Mouse (Mus musculus) hindbrain, embryonic 11.5 days (tissue): ENCODE data around the gene Fuom. TPM values are rescaled to one million over a fixed set of nuclear protein-coding genes. Genes with fewer than 3 reads are reported as not detected.
A peak's percentile ranks its signal among the peaks of the same experiment; 100 is the strongest.
"Not testable (repeated sequence)": the region's sequence is repeated elsewhere in the genome, so short reads cannot be mapped to it uniquely, and the experiment has no call there.

ENCODE experiments used
- ATAC-seq: fragments of 200-750 bp; cut with Nextera tagmentation; 2 replicates; pipeline ENCODE4 v1.8.0; 2017; ENCODE audit warnings: mild to moderate bottlenecking, moderate TSS enrichment, moderate library complexity; ENCODE audit not compliant: low FRiP score
- DNase-seq: peaks from one replicate; pipeline ENCODE4 v3.0.0-alpha.2; 2015; ENCODE audit warnings: low spot score
- H3K27ac ChIP-seq: fragments of 300-500 bp; sonication (generic); 2 replicates; pipeline ENCODE4 v1.5.1; 2014; ENCODE audit warnings: mild to moderate bottlenecking, low read depth, low read length
- H3K27me3 ChIP-seq: fragments of 300-500 bp; sonication (generic); 2 replicates; pipeline ENCODE4 v1.6.1; 2014; ENCODE audit warnings: mild to moderate bottlenecking, low read length, moderate library complexity, mixed read lengths; ENCODE audit not compliant: control insufficient read depth, insufficient read depth
- H3K36me3 ChIP-seq: fragments of 300-500 bp; sonication (generic); 2 replicates; pipeline ENCODE4 v1.6.1; 2014; ENCODE audit warnings: mild to moderate bottlenecking, low read length, moderate library complexity, mixed read lengths; ENCODE audit not compliant: control insufficient read depth, insufficient read depth
- H3K4me1 ChIP-seq: fragments of 300-500 bp; sonication (generic); replicated peaks from 2 replicates; pipeline ENCODE4 v1.6.1; 2014; ENCODE audit warnings: low read length, mixed read lengths; ENCODE audit not compliant: control insufficient read depth, insufficient read depth
- H3K4me2 ChIP-seq: fragments of 300-500 bp; sonication (generic); replicated peaks from 2 replicates; pipeline ENCODE4 v1.6.1; 2014; ENCODE audit warnings: mild to moderate bottlenecking, low read depth, low read length
- H3K4me3 ChIP-seq: fragments of 300-500 bp; sonication (generic); 2 replicates; pipeline ENCODE4 v1.5.1; 2014; ENCODE audit warnings: low read depth, low read length
- H3K9ac ChIP-seq: fragments of 300-500 bp; sonication (generic); 2 replicates; pipeline ENCODE4 v1.6.1; 2014; ENCODE audit warnings: low read depth, low read length
- H3K9me3 ChIP-seq: fragments of 300-500 bp; sonication (generic); 2 replicates; pipeline ENCODE4 v1.6.1; 2016; ENCODE audit warnings: low read length; ENCODE audit not compliant: control insufficient read depth
- WGBS: fragments of 180-500 bp; shearing (Covaris S2); extraction: QIAGEN DNeasy Blood & Tissue Kit; methylation state at CpG from one replicate; pipeline ENCODE4 v1.1.7; 2014; 5-methylcytosine and 5-hydroxymethylcytosine counted together
- polyA plus RNA-seq: library from polyadenylated mRNA; unstranded; fragments of >200 nt; fragmentation: Nextera tagmentation; extraction: Ambion mirVana; gene quantifications from 2 replicates; pipeline ENCODE4 v1.2.1, GENCODE M21; 2014

Fuom gene
- 17.7 and 18.4 TPM in 2 replicates for polyA plus RNA-seq

GRCm38 (mm10) chr7:140101993-140102860, at the start of gene Fuom:
TSS of gene Fuom (minus strand) at chr7:140102441.
- peak; percentile 91 for ATAC-seq
- peak within 1 kb of the TSS; percentile 83 for H3K4me2 ChIP-seq
- no peak within 1 kb of the TSS for H3K27ac ChIP-seq
- peaks cover 3% of the 10 kb centered on the region; the same call in 1 of the 2 replicates for H3K36me3 ChIP-seq
- peak within 1 kb of the TSS; percentile 30 for H3K4me3 ChIP-seq
- no peaks in the 10 kb centered on the region for H3K9me3 ChIP-seq
- H3K27me3 ChIP-seq, result no peaks in the 10 kb centered on the region
- no peaks in the 10 kb centered on the region for H3K4me1 ChIP-seq
- H3K9ac ChIP-seq, result peak within 1 kb of the TSS; percentile 59
- peak; percentile 78 for DNase-seq
- 3% methylated on average over 30 of the region's 30 CpGs for WGBS

GRCm38 (mm10) chr7:140144550-140144949, 42.3 kb upstream of the Fuom start:
- ATAC-seq (no peak), DNase-seq (no peak)
- no peak overlapping the region for H3K9ac ChIP-seq
- WGBS, result 81% methylated on average over 4 of the region's 4 CpGs
- H3K4me2 ChIP-seq, result no peak overlapping the region
- H3K27me3 ChIP-seq, result no peaks in the 10 kb centered on the region
- no peaks in the 10 kb centered on the region for H3K9me3 ChIP-seq
- no peaks in the 10 kb centered on the region for H3K36me3 ChIP-seq
- H3K4me1 ChIP-seq, result no peaks in the 10 kb centered on the region
- no peak overlapping the region for H3K4me3 ChIP-seq
- no peak overlapping the region for H3K27ac ChIP-seq

DNA sequence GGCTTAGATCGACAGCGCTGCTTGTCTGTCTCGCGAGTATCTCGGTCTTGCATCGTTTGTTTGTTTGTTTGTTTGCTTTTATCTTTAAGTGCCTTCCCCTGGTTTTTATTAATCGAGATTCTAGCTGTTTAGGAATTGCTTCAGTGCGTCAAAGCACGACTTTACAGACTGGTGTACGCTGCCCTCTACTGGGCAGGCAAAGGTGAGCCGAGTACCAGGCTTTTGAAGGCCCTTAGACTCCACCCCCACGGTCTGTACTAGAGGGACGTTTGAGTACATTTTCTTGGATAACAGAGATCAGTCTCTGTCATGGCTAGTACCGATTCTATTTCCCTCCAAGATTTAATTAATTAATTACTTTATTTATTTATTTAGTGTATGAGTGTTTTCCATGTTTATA, 39.1 kb upstream of the Fuom start:
- Histone ChIP-seq H3K4me3 (no peak overlapping the region), H3K27ac (no peak overlapping the region), H3K4me1 (no peaks in the 10 kb centered on the region), H3K9ac (no peak overlapping the region), H3K9me3 (no peaks in the 10 kb centered on the region), H3K27me3 (no peaks in the 10 kb centered on the region), H3K4me2 (no peak overlapping the region), H3K36me3 (no peaks in the 10 kb centered on the region)
- no peak; the same call in 1 of the 2 replicates for ATAC-seq
- peak; percentile 79 for DNase-seq
- WGBS, result 10% methylated on average over 14 of the region's 14 CpGs

- Histone ChIP-seq H3K4me3 (peak overlapping the region; percentile 78), H3K4me1 (no peaks in the 10 kb centered on the region), H3K4me2 (peak overlapping the region; percentile 88), H3K27me3 (no peaks in the 10 kb centered on the region), H3K27ac (0 out of 2 replicates have a peak overlapping the region, but pooled peaks have one; percentile 30), H3K9me3 (no peaks in the 10 kb centered on the region), H3K9ac (peak overlapping the region; percentile 85), H3K36me3 (no peaks in the 10 kb centered on the region)
- DNase-seq (no peak), ATAC-seq (no peak)
- 2% methylated on average over 8 of the region's 8 CpGs for WGBS
These were observed 35.7 kb upstream of the Fuom start for GRCm38 (mm10) chr7:140138021-140138310.

DNA sequence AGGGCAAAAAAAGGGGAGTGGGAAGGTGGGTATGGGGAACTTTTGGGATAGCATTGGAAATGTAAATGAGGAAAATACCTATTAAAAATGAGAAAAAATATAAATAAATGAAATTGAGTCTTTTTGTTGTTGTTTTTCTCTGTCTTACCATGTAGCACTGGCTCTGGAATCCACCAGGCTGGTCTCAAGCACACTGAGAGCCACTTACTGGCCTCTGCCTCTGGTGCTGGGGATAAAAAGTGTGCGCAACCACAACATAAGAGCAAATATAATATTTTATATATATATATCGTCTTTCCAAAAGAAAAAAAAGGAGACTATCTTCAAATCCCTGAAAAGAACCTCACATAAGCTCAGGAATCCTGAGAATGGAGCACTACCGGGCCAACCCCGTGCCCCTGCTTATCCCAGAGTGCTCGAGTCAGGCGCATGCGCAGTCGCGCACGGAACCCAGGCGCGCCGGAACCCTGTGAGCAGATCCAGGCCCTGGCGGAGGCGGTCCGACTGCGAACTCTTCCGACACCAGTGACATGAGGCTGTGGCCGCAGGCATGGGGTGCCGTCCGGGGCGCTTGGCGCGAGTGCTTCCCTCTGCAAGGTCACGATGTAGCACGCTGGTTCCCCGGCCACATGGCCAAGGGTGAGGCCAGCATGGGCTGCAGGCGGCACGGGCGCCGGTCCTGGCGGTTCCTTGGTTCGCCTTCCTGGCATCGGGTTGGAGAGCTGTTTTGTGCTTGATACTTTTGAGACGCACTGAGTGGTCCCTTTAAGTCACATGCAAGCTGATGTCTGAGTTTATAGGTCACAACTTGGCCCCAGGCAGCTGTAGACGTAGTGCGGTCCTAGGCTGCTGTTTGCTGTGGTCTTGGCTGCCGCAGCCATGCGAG, 35.1 kb upstream of the Fuom start, which contains the start of gene Mtg1:
Mtg1 (plus strand) TSS at position 430 of the 886 bp plus-strand sequence.
- peak; percentile 96 for DNase-seq
- ATAC-seq, result peak; percentile 97
- Histone ChIP-seq H3K4me1 (no peaks in the 10 kb centered on the region), H3K36me3 (no peaks in the 10 kb centered on the region), H3K27me3 (no peaks in the 10 kb centered on the region), H3K4me2 (peak within 1 kb of the TSS; percentile 88), H3K27ac (peak within 1 kb of the TSS; percentile 30; the same call in 1 of the 2 replicates), H3K9ac (peak within 1 kb of the TSS; percentile 85), H3K9me3 (no peaks in the 10 kb centered on the region), H3K4me3 (peak within 1 kb of the TSS; percentile 78)
- WGBS, result 2% methylated on average over 39 of the region's 39 CpGs

DNA sequence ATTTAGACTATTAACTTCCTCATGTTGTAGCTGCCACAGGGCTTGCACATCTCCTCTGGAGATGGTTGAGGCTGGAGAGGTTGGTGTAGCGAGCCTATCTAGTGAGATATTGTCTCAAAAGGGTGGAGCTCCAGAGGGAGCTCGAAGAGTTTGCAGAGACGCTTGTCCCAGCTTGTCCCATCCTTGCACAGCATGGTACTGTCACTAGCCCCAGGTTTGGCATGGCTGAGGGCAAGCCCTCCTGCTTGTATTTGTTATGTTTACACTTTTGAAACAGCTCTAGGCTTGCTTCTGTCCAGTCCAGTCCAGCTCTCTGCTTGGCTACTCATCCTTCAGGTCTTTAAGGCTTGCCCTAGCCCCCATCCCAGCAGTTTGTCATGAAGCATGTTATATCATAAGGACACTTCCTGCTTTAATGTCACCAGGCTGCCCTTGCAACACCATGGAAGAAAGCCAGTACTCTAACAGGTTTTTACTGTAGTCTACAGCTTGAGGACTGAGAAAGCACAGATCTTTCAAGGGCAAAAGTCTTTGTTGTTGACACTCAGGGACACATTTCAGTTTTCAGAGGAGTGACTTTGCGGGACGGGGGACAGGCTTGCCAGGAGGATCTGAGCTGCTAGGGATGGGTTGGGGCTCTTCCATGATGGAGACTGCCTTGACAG, 33.0 kb upstream of the Fuom start:
- H3K36me3 ChIP-seq, result no peaks in the 10 kb centered on the region
- no peaks in the 10 kb centered on the region for H3K27me3 ChIP-seq
- H3K4me2 ChIP-seq, result no peak overlapping the region
- 89% methylated on average over 5 of the region's 5 CpGs for WGBS
- ATAC-seq (no peak), DNase-seq (no peak)
- H3K4me1 ChIP-seq, result no peaks in the 10 kb centered on the region
- no peak overlapping the region for H3K27ac ChIP-seq
- no peak overlapping the region for H3K4me3 ChIP-seq
- H3K9me3 ChIP-seq, result no peaks in the 10 kb centered on the region
- no peak overlapping the region for H3K9ac ChIP-seq

DNA sequence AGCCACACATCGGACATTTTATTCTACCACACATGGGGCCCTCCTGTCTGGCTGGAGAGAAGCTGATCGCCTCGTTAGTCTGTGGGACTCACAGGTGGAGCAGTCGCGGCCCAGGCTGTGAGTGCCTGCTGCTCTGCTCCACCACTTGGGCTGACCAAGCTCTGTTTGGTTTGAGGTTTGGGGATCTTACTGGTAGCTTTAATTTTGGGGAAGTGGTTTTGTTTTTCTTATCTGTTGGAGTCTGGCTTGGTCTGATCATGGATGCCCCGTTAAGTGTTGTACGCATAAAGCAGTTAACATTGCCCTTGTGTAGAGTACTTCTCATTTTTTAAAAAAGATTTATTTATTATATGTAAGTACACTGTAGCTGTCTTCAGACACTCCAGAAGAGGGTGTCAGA, 31.8 kb upstream of the Fuom start:
- 95% methylated on average over 5 of the region's 7 CpGs for WGBS
- not testable (repeated sequence) for H3K4me3 ChIP-seq, H3K9me3 ChIP-seq, DNase-seq, H3K9ac ChIP-seq, ATAC-seq, H3K36me3 ChIP-seq, H3K4me2 ChIP-seq, H3K4me1 ChIP-seq, H3K27ac ChIP-seq, H3K27me3 ChIP-seq

DNA sequence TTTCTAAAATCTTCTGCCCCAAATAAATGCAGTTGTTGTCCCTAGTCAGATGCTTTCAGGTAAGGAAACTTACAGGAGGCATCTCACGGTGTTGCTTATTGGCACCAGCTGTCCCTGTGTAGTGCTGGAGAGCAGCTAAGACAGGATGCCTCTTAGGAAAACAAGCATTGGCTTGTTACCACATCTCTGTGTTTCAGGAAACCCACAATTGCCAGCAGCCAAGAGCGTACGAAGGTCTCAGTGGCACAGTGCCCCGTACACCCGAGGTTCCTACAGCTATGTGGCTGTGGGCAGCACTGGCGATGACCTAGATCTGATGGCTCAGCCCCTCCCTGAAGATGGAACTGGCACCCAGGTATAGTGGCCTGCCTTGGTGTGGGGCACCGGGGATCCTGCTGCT, 29.9 kb upstream of the Fuom start:
- 95% methylated on average over 6 of the region's 7 CpGs for WGBS
- H3K27ac ChIP-seq, H3K4me1 ChIP-seq, H3K9me3 ChIP-seq, H3K4me3 ChIP-seq, DNase-seq, ATAC-seq, H3K9ac ChIP-seq, H3K36me3 ChIP-seq, H3K27me3 ChIP-seq, H3K4me2 ChIP-seq: not testable (repeated sequence)
